Mouse (Mus musculus): ENCODE data around the gene Clstn2. TPM values are rescaled to one million over a fixed set of nuclear protein-coding genes. Genes with fewer than 3 reads are reported as not detected.
A peak's percentile ranks its signal among the peaks of the same experiment; 100 is the strongest.

Clstn2 gene
- polyA plus RNA-seq, 1 experiment from 2014 or later: 7.5 TPM

- H3K9me3 ChIP-seq (replicated peaks; ENCODE audit: control insufficient read depth, low read length): no peaks in the 10 kb centered on the region
- ATAC-seq (no peak), DNase-seq (ENCODE audit: low spot score) (no peak)
- no peaks in the 10 kb centered on the region for H3K27me3 ChIP-seq (replicated peaks; ENCODE audit: control insufficient read depth, insufficient read depth, low read length)
- H3K27ac ChIP-seq (ENCODE audit: low read depth, low read length): no peak overlapping the region
- no peaks in the 10 kb centered on the region for H3K36me3 ChIP-seq (ENCODE audit: control insufficient read depth, insufficient read depth, low read length)
- H3K4me3 ChIP-seq (ENCODE audit: low read depth, low read length): no peak overlapping the region
- H3K4me1 ChIP-seq (ENCODE audit: control insufficient read depth, insufficient read depth, low read length): peaks cover 8% of the 10 kb centered on the region
- no peak overlapping the region for H3K9ac ChIP-seq (ENCODE audit: low read length)
- H3K4me2 ChIP-seq (ENCODE audit: low read length): no peak overlapping the region
- 54% methylated on average over 3 of the region's 3 CpGs for WGBS
Measured at GRCm38 (mm10) chr9:97629180-97629579, 403.8 kb downstream of the Clstn2 start.

GRCm38 (mm10) chr9:97628361-97628908 lies 404.5 kb downstream of the Clstn2 start:
- Histone ChIP-seq H3K4me2 (ENCODE audit: low read length) (no peak overlapping the region), H3K27ac (ENCODE audit: low read depth, low read length) (no peak overlapping the region), H3K27me3 (replicated peaks; ENCODE audit: control insufficient read depth, insufficient read depth, low read length) (no peaks in the 10 kb centered on the region), H3K9ac (ENCODE audit: low read length) (no peak overlapping the region), H3K9me3 (replicated peaks; ENCODE audit: control insufficient read depth, low read length) (no peaks in the 10 kb centered on the region), H3K36me3 (ENCODE audit: control insufficient read depth, insufficient read depth, low read length) (no peaks in the 10 kb centered on the region), H3K4me1 (ENCODE audit: control insufficient read depth, insufficient read depth, low read length) (peaks cover 8% of the 10 kb centered on the region), H3K4me3 (ENCODE audit: low read depth, low read length) (no peak overlapping the region)
- 44% methylated on average over 6 of the region's 6 CpGs for WGBS
- DNase-seq (ENCODE audit: low spot score) (no peak), ATAC-seq (peak; percentile 42; the same call in 1 of the 2 replicates)

DNA sequence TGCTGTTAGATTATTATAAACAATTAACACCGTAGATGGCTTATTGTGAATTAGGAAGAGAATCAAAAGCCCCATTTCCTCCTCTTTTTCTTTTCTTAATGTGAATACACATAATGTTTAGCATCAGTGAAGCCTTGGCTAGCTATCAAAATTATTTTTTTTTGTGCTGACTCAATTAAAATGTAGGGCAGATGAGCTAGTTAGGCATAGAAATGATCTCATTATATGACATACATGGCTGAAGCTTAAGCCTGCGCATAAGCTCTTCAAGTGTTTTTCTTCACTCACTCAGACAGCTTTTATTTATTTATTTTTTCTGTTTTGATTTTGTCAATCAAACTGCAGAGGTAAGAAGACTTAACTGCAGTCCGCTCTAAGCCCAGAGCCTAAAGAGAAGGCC lies 405.1 kb downstream of the Clstn2 start:
- H3K27me3 ChIP-seq (replicated peaks; ENCODE audit: control insufficient read depth, insufficient read depth, low read length): no peaks in the 10 kb centered on the region
- ATAC-seq (peak; percentile 62; the same call in 1 of the 2 replicates), DNase-seq (ENCODE audit: low spot score) (peak; percentile 82)
- no peak overlapping the region for H3K9ac ChIP-seq (ENCODE audit: low read length)
- WGBS: 60% methylated on average over 3 of the region's 3 CpGs
- H3K4me1 ChIP-seq (ENCODE audit: control insufficient read depth, insufficient read depth, low read length): peaks cover 8% of the 10 kb centered on the region
- H3K27ac ChIP-seq (ENCODE audit: low read depth, low read length): peak overlapping the region; percentile 27; the same call in 1 of the 2 replicates
- no peak overlapping the region for H3K4me3 ChIP-seq (ENCODE audit: low read depth, low read length)
- no peak overlapping the region for H3K4me2 ChIP-seq (ENCODE audit: low read length)
- no peaks in the 10 kb centered on the region for H3K36me3 ChIP-seq (ENCODE audit: control insufficient read depth, insufficient read depth, low read length)
- H3K9me3 ChIP-seq (replicated peaks; ENCODE audit: control insufficient read depth, low read length): no peaks in the 10 kb centered on the region

GRCm38 (mm10) chr9:97610566-97610965 lies 422.4 kb downstream of the Clstn2 start:
- DNase-seq (ENCODE audit: low spot score) (peak; percentile 35), ATAC-seq (no peak)
- no peak overlapping the region for H3K4me3 ChIP-seq (ENCODE audit: low read depth, low read length)
- H3K9ac ChIP-seq (ENCODE audit: low read length): no peak overlapping the region
- WGBS: 70% methylated on average over 7 of the region's 7 CpGs
- no peak overlapping the region for H3K4me2 ChIP-seq (ENCODE audit: low read length)
- H3K9me3 ChIP-seq (replicated peaks; ENCODE audit: control insufficient read depth, low read length): no peaks in the 10 kb centered on the region
- H3K4me1 ChIP-seq (ENCODE audit: control insufficient read depth, insufficient read depth, low read length): no peaks in the 10 kb centered on the region
- no peaks in the 10 kb centered on the region for H3K36me3 ChIP-seq (ENCODE audit: control insufficient read depth, insufficient read depth, low read length)
- no peak overlapping the region for H3K27ac ChIP-seq (ENCODE audit: low read depth, low read length)
- H3K27me3 ChIP-seq (replicated peaks; ENCODE audit: control insufficient read depth, insufficient read depth, low read length): no peaks in the 10 kb centered on the region

DNA sequence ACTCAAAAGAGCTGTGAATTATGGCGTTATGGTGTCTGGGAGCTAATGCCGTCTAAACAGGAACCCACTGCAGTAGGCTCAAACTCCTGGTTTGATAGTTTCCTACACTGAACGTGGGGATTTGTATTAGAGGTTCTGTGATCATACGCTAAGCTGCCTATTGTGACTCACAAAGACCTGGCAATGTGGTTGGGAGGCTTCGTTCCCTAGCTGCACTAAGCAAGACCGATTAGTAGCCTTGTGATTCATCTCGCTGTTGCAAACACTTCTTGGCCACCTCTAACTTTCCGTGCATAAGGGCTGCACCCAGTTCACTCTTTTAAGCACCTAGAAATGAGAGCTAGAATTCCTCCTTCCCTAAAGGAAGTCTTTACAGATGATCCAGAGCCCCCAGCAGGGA lies 429.3 kb downstream of the Clstn2 start:
- Histone ChIP-seq H3K9ac (ENCODE audit: low read length) (no peak overlapping the region), H3K4me1 (ENCODE audit: control insufficient read depth, insufficient read depth, low read length) (no peaks in the 10 kb centered on the region), H3K27ac (ENCODE audit: low read depth, low read length) (no peak overlapping the region), H3K27me3 (replicated peaks; ENCODE audit: control insufficient read depth, insufficient read depth, low read length) (no peaks in the 10 kb centered on the region), H3K36me3 (ENCODE audit: control insufficient read depth, insufficient read depth, low read length) (no peaks in the 10 kb centered on the region), H3K4me2 (ENCODE audit: low read length) (no peak overlapping the region), H3K4me3 (ENCODE audit: low read depth, low read length) (no peak overlapping the region), H3K9me3 (replicated peaks; ENCODE audit: control insufficient read depth, low read length) (no peaks in the 10 kb centered on the region)
- DNase-seq (ENCODE audit: low spot score) (no peak), ATAC-seq (no peak)
- WGBS: 50% methylated on average over 8 of the region's 8 CpGs

DNA sequence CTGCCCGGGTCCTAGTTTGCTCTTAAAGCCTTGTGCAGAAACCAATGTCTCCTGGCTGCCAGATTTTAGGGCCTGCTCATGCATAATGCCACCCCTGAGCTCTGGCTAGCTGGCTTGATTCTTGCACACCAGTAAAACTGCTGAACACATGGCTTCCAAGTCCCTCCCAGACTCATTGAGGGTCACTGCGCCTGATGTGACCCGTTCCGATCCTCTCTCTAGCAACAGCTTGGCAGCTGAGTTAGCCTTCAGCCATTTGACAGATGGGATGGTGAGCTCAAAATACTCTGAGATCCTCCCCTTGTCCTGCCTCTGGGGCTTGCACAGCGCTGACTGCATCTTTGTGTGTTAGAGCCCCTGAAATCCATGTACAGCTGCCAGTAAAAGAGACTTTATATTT lies 430.5 kb downstream of the Clstn2 start:
- H3K4me2 ChIP-seq (ENCODE audit: low read length): no peak overlapping the region
- 81% methylated on average over 5 of the region's 5 CpGs for WGBS
- H3K27ac ChIP-seq (ENCODE audit: low read depth, low read length): no peak overlapping the region
- no peak overlapping the region for H3K9ac ChIP-seq (ENCODE audit: low read length)
- no peaks in the 10 kb centered on the region for H3K9me3 ChIP-seq (replicated peaks; ENCODE audit: control insufficient read depth, low read length)
- H3K36me3 ChIP-seq (ENCODE audit: control insufficient read depth, insufficient read depth, low read length): no peaks in the 10 kb centered on the region
- no peaks in the 10 kb centered on the region for H3K27me3 ChIP-seq (replicated peaks; ENCODE audit: control insufficient read depth, insufficient read depth, low read length)
- ATAC-seq: no peak
- DNase-seq (ENCODE audit: low spot score): no peak
- H3K4me3 ChIP-seq (ENCODE audit: low read depth, low read length): no peak overlapping the region
- no peaks in the 10 kb centered on the region for H3K4me1 ChIP-seq (ENCODE audit: control insufficient read depth, insufficient read depth, low read length)

DNA sequence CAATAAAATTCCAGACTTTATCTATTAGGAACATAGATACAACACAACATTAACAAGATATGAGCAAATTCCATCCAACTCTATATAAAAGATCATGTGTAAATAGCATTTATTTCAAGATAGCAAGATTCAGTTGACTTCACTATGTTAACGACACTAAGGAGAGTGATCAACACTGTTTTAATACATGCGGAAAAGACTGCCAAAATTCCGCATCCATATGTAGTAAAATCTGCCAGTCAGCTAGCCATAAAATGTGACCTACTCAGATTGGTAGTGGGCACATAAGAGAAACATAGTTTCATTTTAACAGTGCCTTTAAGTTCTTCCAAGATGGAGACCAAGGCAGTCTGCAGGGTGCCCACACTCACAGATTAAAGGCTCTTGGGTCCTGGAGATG lies 434.0 kb downstream of the Clstn2 start:
- no peak; the same call in 1 of the 2 replicates for ATAC-seq
- H3K4me2 ChIP-seq (ENCODE audit: low read length): no peak overlapping the region
- no peak overlapping the region for H3K4me3 ChIP-seq (ENCODE audit: low read depth, low read length)
- no peak overlapping the region for H3K27ac ChIP-seq (ENCODE audit: low read depth, low read length)
- H3K9ac ChIP-seq (ENCODE audit: low read length): no peak overlapping the region
- DNase-seq (ENCODE audit: low spot score): peak; percentile 65
- WGBS: 80% methylated on average over 3 of the region's 3 CpGs
- no peaks in the 10 kb centered on the region for H3K27me3 ChIP-seq (replicated peaks; ENCODE audit: control insufficient read depth, insufficient read depth, low read length)
- no peaks in the 10 kb centered on the region for H3K9me3 ChIP-seq (replicated peaks; ENCODE audit: control insufficient read depth, low read length)
- H3K36me3 ChIP-seq (ENCODE audit: control insufficient read depth, insufficient read depth, low read length): no peaks in the 10 kb centered on the region
- no peaks in the 10 kb centered on the region for H3K4me1 ChIP-seq (ENCODE audit: control insufficient read depth, insufficient read depth, low read length)

GRCm38 (mm10) chr9:97590712-97591111 lies 442.3 kb downstream of the Clstn2 start:
- H3K36me3 ChIP-seq (ENCODE audit: control insufficient read depth, insufficient read depth, low read length): no peaks in the 10 kb centered on the region
- no peak overlapping the region for H3K9ac ChIP-seq (ENCODE audit: low read length)
- no peak overlapping the region for H3K4me3 ChIP-seq (ENCODE audit: low read depth, low read length)
- ATAC-seq: no peak
- 94% methylated on average over 4 of the region's 4 CpGs for WGBS
- H3K9me3 ChIP-seq (replicated peaks; ENCODE audit: control insufficient read depth, low read length): no peaks in the 10 kb centered on the region
- H3K27ac ChIP-seq (ENCODE audit: low read depth, low read length): no peak overlapping the region
- no peaks in the 10 kb centered on the region for H3K27me3 ChIP-seq (replicated peaks; ENCODE audit: control insufficient read depth, insufficient read depth, low read length)
- H3K4me2 ChIP-seq (ENCODE audit: low read length): no peak overlapping the region
- DNase-seq (ENCODE audit: low spot score): no peak
- no peaks in the 10 kb centered on the region for H3K4me1 ChIP-seq (ENCODE audit: control insufficient read depth, insufficient read depth, low read length)

GRCm38 (mm10) chr9:97570881-97571280 lies 462.1 kb downstream of the Clstn2 start:
- WGBS: 70% methylated on average over 7 of the region's 7 CpGs
- DNase-seq (ENCODE audit: low spot score) (peak; percentile 71), ATAC-seq (no peak)
- H3K27ac ChIP-seq (ENCODE audit: low read depth, low read length): no peak overlapping the region
- H3K9me3 ChIP-seq (replicated peaks; ENCODE audit: control insufficient read depth, low read length): no peaks in the 10 kb centered on the region
- no peaks in the 10 kb centered on the region for H3K36me3 ChIP-seq (ENCODE audit: control insufficient read depth, insufficient read depth, low read length)
- H3K4me2 ChIP-seq (ENCODE audit: low read length): no peak overlapping the region
- H3K4me1 ChIP-seq (ENCODE audit: control insufficient read depth, insufficient read depth, low read length): no peaks in the 10 kb centered on the region; the same call in 1 of the 2 replicates
- no peak overlapping the region for H3K4me3 ChIP-seq (ENCODE audit: low read depth, low read length)
- H3K9ac ChIP-seq (ENCODE audit: low read length): no peak overlapping the region
- H3K27me3 ChIP-seq (replicated peaks; ENCODE audit: control insufficient read depth, insufficient read depth, low read length): no peaks in the 10 kb centered on the region

All from forebrain, embryonic 14.5 days (tissue).